Mouse (Mus musculus): ENCODE measurements around the gene Sox30. TPM values are rescaled to one million over a fixed set of nuclear protein-coding genes. Genes with fewer than 3 reads are reported as not detected.

Gene Sox30
- polyA plus RNA-seq, 1 experiment from 2014 or later, result 0.23 TPM

DNA sequence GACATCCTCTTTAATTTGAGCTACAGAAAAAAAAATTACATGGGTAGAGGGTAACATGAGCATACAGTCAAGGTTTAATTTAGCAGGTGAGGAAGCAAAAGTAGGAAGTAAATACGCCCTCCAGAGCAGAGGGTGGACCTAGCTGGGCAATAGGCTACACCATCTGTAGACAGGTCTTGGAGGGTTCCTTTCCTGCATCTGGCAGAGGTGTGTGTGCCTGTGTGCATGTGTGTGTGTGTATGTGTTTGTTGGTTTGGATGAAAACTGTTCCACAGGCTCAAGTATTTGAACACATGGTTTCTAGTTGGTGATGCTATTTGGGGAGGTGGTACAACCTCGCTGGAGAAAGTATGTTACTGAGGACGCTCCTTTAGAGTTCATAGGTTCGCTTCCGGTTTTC is 6.5 kb upstream of the Sox30 start:
- no peak for DNase-seq (ENCODE audit: low spot score)

DNA sequence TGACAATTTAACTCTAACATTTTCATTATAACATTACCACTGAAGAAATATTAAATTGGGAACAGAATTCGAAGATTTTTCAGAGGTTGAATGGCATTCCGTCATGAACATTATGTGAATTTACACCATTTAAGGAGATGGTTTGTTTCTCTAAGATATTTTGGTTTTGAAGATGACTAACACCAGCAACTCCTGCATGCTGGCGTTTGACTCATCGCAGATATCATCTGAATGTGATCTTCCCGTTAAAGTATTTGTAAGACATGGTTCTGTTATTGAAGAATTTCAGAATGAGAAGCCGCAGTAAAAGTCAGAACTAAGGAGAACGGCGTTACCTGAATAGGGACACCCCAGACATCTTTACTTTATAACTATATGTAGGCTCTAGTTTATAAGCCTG is 5.6 kb upstream of the Sox30 start:
- Histone ChIP-seq H3K4me2 (ENCODE audit: low read depth, severe bottlenecking) (no peak overlapping the region), H3K36me3 (ENCODE audit: control insufficient read depth, insufficient read depth, low read length) (no peaks in the 10 kb centered on the region), H3K4me3 (ENCODE audit: low read depth, low read length) (no peak overlapping the region), H3K27ac (replicated peaks; ENCODE audit: low read depth, low read length) (no peak overlapping the region), H3K4me1 (ENCODE audit: control insufficient read depth, insufficient read depth, low read length) (no peaks in the 10 kb centered on the region), H3K9me3 (ENCODE audit: control insufficient read depth, low read length) (no peaks in the 10 kb centered on the region), H3K9ac (ENCODE audit: low read length) (no peak overlapping the region), H3K27me3 (ENCODE audit: control insufficient read depth, insufficient read depth, low read length) (no peaks in the 10 kb centered on the region)
- DNase-seq (ENCODE audit: low spot score) (no peak), ATAC-seq (ENCODE audit: insufficient number of reproducible peaks, low FRiP score, low TSS enrichment, low read depth) (no peak)
- 90% methylated on average over 8 of the region's 8 CpGs for WGBS

More for the DNA sequence above, 6.5 kb upstream of the Sox30 start:
- no peak overlapping the region for H3K9ac ChIP-seq (ENCODE audit: low read length)
- H3K4me3 ChIP-seq (ENCODE audit: low read depth, low read length), result no peak overlapping the region
- 88% methylated on average over 5 of the region's 5 CpGs for WGBS
- H3K4me2 ChIP-seq (ENCODE audit: low read depth, severe bottlenecking), result no peak overlapping the region; the same call in 1 of the 2 replicates
- H3K4me1 ChIP-seq (ENCODE audit: control insufficient read depth, insufficient read depth, low read length), result no peaks in the 10 kb centered on the region
- H3K9me3 ChIP-seq (ENCODE audit: control insufficient read depth, low read length), result no peaks in the 10 kb centered on the region
- no peak for ATAC-seq (ENCODE audit: insufficient number of reproducible peaks, low FRiP score, low TSS enrichment, low read depth)
- no peak overlapping the region for H3K27ac ChIP-seq (replicated peaks; ENCODE audit: low read depth, low read length)
- no peaks in the 10 kb centered on the region for H3K27me3 ChIP-seq (ENCODE audit: control insufficient read depth, insufficient read depth, low read length)
- no peaks in the 10 kb centered on the region for H3K36me3 ChIP-seq (ENCODE audit: control insufficient read depth, insufficient read depth, low read length)

DNA sequence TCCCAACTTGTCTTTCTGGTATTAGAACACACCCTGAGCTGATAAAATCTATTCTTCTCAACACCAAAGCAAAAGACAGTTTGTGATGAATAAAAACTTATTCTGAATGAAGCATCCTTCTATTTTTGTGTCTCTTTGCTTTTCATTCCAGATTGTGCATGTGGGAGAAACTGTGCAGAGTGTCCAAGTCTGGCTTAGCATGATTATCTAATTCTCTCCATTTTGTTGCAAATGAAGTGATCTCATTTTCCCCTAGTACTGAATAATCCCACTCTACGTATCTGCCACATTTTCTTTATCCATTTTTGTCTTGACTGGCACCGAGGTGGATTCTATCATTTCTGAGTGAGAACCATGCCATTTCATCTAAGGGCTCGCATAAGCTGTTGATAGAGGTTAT is 4.0 kb upstream of the Sox30 start:
- no peaks in the 10 kb centered on the region for H3K4me1 ChIP-seq (ENCODE audit: control insufficient read depth, insufficient read depth, low read length)
- 0 out of 2 replicates have a peak, but pooled peaks cover 3% of the 10 kb centered on the region for H3K9me3 ChIP-seq (ENCODE audit: control insufficient read depth, low read length)
- H3K4me2 ChIP-seq (ENCODE audit: low read depth, severe bottlenecking), result no peak overlapping the region
- H3K4me3 ChIP-seq (ENCODE audit: low read depth, low read length), result no peak overlapping the region
- 0 out of 2 replicates have a peak, but pooled peaks cover 2% of the 10 kb centered on the region for H3K27me3 ChIP-seq (ENCODE audit: control insufficient read depth, insufficient read depth, low read length)
- 82% methylated on average over 3 of the region's 3 CpGs for WGBS
- no peaks in the 10 kb centered on the region for H3K36me3 ChIP-seq (ENCODE audit: control insufficient read depth, insufficient read depth, low read length)
- no peak overlapping the region for H3K9ac ChIP-seq (ENCODE audit: low read length)
- DNase-seq (ENCODE audit: low spot score) (no peak), ATAC-seq (ENCODE audit: insufficient number of reproducible peaks, low FRiP score, low TSS enrichment, low read depth) (no peak)
- no peak overlapping the region for H3K27ac ChIP-seq (replicated peaks; ENCODE audit: low read depth, low read length)

DNA sequence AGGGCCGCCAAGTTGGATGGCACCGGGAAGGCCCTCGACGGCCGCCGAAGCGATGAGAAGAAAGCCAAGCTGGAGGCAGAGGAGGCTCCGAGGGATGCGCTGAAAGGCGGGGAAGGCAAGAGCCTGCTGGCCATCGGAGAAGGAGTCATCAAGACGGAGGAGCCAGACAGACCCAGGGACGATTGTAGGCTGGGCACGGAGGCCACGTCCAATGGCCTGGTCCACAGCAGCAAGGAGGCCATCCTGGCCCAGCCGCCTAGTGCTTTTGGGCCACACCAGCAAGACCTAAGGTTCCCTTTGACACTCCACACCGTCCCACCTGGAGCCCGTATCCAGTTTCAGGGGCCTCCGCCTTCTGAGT is 763 bp downstream of the Sox30 start:
- peak; percentile 54 for ATAC-seq (ENCODE audit: insufficient number of reproducible peaks, low FRiP score, low TSS enrichment, low read depth)
- no peak for DNase-seq (ENCODE audit: low spot score)
- peak overlapping the region; percentile 46 for H3K4me3 ChIP-seq (ENCODE audit: low read depth, low read length)
- H3K9ac ChIP-seq (ENCODE audit: low read length), result peak overlapping the region; percentile 82
- 0 out of 2 replicates have a peak, but pooled peaks cover 2% of the 10 kb centered on the region for H3K27me3 ChIP-seq (ENCODE audit: control insufficient read depth, insufficient read depth, low read length)
- no peaks in the 10 kb centered on the region for H3K36me3 ChIP-seq (ENCODE audit: control insufficient read depth, insufficient read depth, low read length)
- peak overlapping the region; percentile 82 for H3K4me2 ChIP-seq (ENCODE audit: low read depth, severe bottlenecking)
- 0 out of 2 replicates have a peak, but pooled peaks cover 3% of the 10 kb centered on the region for H3K9me3 ChIP-seq (ENCODE audit: control insufficient read depth, low read length)
- H3K4me1 ChIP-seq (ENCODE audit: control insufficient read depth, insufficient read depth, low read length), result no peaks in the 10 kb centered on the region
- 51% methylated on average over 19 of the region's 19 CpGs for WGBS
- H3K27ac ChIP-seq (replicated peaks; ENCODE audit: low read depth, low read length), result no peak overlapping the region

DNA sequence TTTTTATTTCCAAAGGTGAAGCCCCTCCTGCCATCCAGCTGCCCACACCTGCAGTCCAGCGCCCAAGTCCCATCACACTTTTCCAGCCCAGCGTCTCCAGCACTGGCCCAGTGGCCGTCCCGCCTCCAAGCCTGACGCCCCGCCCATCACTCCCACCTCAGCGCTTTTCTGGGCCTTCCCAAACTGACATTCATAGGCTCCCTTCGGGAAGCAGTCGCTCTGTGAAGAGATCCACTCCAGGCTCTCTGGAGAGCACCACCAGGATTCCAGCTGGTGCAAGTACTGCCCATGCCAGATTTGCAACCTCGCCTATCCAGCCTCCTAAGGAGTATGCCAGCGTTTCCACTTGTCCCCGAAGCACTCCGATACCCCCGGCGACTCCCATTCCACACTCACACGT is 11.5 kb downstream of the Sox30 start:
- H3K36me3 ChIP-seq (ENCODE audit: control insufficient read depth, insufficient read depth, low read length), result no peaks in the 10 kb centered on the region
- no peaks in the 10 kb centered on the region; the same call in 1 of the 2 replicates for H3K27me3 ChIP-seq (ENCODE audit: control insufficient read depth, insufficient read depth, low read length)
- H3K4me3 ChIP-seq (ENCODE audit: low read depth, low read length), result peak overlapping the region; percentile 25
- H3K4me1 ChIP-seq (ENCODE audit: control insufficient read depth, insufficient read depth, low read length), result no peaks in the 10 kb centered on the region
- H3K27ac ChIP-seq (replicated peaks; ENCODE audit: low read depth, low read length), result no peak overlapping the region
- DNase-seq (ENCODE audit: low spot score), result peak; percentile 66
- no peaks in the 10 kb centered on the region for H3K9me3 ChIP-seq (ENCODE audit: control insufficient read depth, low read length)
- peak overlapping the region; percentile 8; the same call in 1 of the 2 replicates for H3K9ac ChIP-seq (ENCODE audit: low read length)
- WGBS, result 7% methylated on average over 16 of the region's 16 CpGs
- no peak for ATAC-seq (ENCODE audit: insufficient number of reproducible peaks, low FRiP score, low TSS enrichment, low read depth)
- H3K4me2 ChIP-seq (ENCODE audit: low read depth, severe bottlenecking), result peak overlapping the region; percentile 50

DNA sequence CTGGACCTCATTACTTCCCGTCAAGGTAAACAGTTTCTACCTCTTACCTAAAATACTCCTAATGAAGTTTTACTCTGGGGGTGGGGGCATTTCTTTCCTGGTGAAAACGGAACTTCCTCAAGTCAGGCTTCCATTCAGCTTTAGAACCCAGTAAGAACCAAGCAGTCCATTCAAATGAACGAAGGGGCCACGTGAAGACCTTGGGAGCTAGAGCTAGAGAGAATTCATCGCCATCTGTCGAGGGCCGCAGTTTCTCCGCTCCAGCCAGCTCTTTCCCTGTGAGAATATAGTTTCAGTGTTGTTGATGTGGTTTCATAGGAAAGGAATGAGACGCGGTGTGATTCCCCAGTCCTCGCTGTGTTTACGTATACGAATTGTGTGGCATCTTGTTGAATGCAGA is 12.0 kb downstream of the Sox30 start:
- no peak for DNase-seq (ENCODE audit: low spot score)
- H3K36me3 ChIP-seq (ENCODE audit: control insufficient read depth, insufficient read depth, low read length), result no peaks in the 10 kb centered on the region
- H3K9me3 ChIP-seq (ENCODE audit: control insufficient read depth, low read length), result no peaks in the 10 kb centered on the region
- ATAC-seq (ENCODE audit: insufficient number of reproducible peaks, low FRiP score, low TSS enrichment, low read depth), result no peak
- no peaks in the 10 kb centered on the region; the same call in 1 of the 2 replicates for H3K27me3 ChIP-seq (ENCODE audit: control insufficient read depth, insufficient read depth, low read length)
- no peak overlapping the region for H3K27ac ChIP-seq (replicated peaks; ENCODE audit: low read depth, low read length)
- no peak overlapping the region for H3K9ac ChIP-seq (ENCODE audit: low read length)
- H3K4me2 ChIP-seq (ENCODE audit: low read depth, severe bottlenecking), result peak overlapping the region; percentile 50
- H3K4me3 ChIP-seq (ENCODE audit: low read depth, low read length), result peak overlapping the region; percentile 25; the same call in 1 of the 2 replicates
- H3K4me1 ChIP-seq (ENCODE audit: control insufficient read depth, insufficient read depth, low read length), result no peaks in the 10 kb centered on the region
- 49% methylated on average over 13 of the region's 13 CpGs for WGBS

DNA sequence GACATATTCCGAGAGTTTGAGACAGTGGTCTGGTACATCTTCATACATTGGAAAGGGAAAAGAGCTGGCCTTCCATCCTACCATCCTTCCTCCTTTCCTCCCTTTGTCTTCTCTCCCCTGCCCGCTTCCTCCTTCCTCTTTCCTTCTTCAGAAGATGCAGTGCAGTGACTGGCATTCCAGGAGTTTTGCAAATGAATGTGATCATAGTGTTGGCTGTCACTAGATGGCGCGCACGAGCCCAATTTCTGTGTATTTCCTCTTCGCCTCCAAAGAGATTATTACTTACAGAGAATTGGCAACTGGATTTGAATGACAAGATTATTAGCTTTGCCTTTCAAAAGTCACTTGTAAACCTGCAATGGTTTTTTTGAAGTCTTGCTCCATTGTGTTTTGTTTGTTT is 36.0 kb downstream of the Sox30 start:
- Histone ChIP-seq H3K4me1 (ENCODE audit: control insufficient read depth, insufficient read depth, low read length) (no peaks in the 10 kb centered on the region), H3K4me2 (ENCODE audit: low read depth, severe bottlenecking) (no peak overlapping the region), H3K27ac (replicated peaks; ENCODE audit: low read depth, low read length) (no peak overlapping the region), H3K36me3 (ENCODE audit: control insufficient read depth, insufficient read depth, low read length) (no peaks in the 10 kb centered on the region), H3K9ac (ENCODE audit: low read length) (no peak overlapping the region), H3K4me3 (ENCODE audit: low read depth, low read length) (no peak overlapping the region), H3K9me3 (ENCODE audit: control insufficient read depth, low read length) (no peaks in the 10 kb centered on the region), H3K27me3 (ENCODE audit: control insufficient read depth, insufficient read depth, low read length) (no peaks in the 10 kb centered on the region)
- WGBS, result 28% methylated on average over 6 of the region's 6 CpGs
- DNase-seq (ENCODE audit: low spot score) (peak; percentile 88), ATAC-seq (ENCODE audit: insufficient number of reproducible peaks, low FRiP score, low TSS enrichment, low read depth) (no peak)

DNA sequence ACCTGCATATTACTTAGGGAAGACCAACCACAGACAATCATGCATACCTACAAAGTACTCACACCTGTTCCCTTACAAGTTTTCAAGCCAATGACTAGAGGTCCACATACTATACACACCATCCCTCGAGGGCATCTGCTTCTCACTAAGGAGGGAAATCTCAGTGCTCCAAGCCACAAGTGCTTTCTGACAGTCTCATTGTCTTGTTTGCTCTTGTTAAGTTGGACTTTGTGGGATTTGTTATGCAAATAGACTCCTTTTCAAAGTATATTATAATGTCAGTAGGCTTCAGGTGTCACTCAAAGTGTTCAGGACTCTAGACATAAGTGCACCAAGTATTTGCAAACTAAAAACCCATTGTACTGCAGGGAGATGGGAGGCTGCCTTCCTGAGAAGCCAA is 40.1 kb downstream of the Sox30 start:
- no peak for DNase-seq (ENCODE audit: low spot score)
- H3K9me3 ChIP-seq (ENCODE audit: control insufficient read depth, low read length), result no peaks in the 10 kb centered on the region
- 79% methylated on average over 1 of the region's 1 CpGs for WGBS
- H3K4me2 ChIP-seq (ENCODE audit: low read depth, severe bottlenecking), result no peak overlapping the region
- no peaks in the 10 kb centered on the region for H3K27me3 ChIP-seq (ENCODE audit: control insufficient read depth, insufficient read depth, low read length)
- no peaks in the 10 kb centered on the region for H3K4me1 ChIP-seq (ENCODE audit: control insufficient read depth, insufficient read depth, low read length)
- no peaks in the 10 kb centered on the region for H3K36me3 ChIP-seq (ENCODE audit: control insufficient read depth, insufficient read depth, low read length)
- H3K27ac ChIP-seq (replicated peaks; ENCODE audit: low read depth, low read length), result no peak overlapping the region
- ATAC-seq (ENCODE audit: insufficient number of reproducible peaks, low FRiP score, low TSS enrichment, low read depth), result no peak
- H3K4me3 ChIP-seq (ENCODE audit: low read depth, low read length), result no peak overlapping the region
- H3K9ac ChIP-seq (ENCODE audit: low read length), result no peak overlapping the region

DNA sequence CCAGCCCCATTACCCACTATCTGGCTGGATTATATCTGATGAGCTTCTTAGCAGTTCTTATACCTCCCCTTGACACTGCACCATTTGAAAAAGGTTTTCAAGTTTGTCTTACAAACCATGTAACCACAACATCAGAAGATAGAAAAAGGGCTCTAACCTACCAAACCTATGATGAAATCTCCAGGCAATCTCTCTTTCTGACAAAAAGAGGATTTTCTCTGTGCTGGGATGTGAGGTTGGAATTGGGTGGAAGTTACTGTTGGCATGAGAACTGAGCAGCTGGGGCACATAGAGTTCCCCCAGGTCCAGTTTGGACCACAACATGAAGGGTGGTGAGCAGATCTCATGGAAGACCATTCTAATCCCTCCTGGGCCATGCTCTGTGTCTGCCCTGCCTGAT is 41.7 kb downstream of the Sox30 start:
- Histone ChIP-seq H3K4me3 (ENCODE audit: low read depth, low read length) (no peak overlapping the region), H3K27ac (replicated peaks; ENCODE audit: low read depth, low read length) (no peak overlapping the region), H3K9ac (ENCODE audit: low read length) (no peak overlapping the region), H3K4me1 (ENCODE audit: control insufficient read depth, insufficient read depth, low read length) (no peaks in the 10 kb centered on the region), H3K4me2 (ENCODE audit: low read depth, severe bottlenecking) (no peak overlapping the region), H3K27me3 (ENCODE audit: control insufficient read depth, insufficient read depth, low read length) (no peaks in the 10 kb centered on the region), H3K9me3 (ENCODE audit: control insufficient read depth, low read length) (no peaks in the 10 kb centered on the region), H3K36me3 (ENCODE audit: control insufficient read depth, insufficient read depth, low read length) (no peaks in the 10 kb centered on the region)
- ATAC-seq (ENCODE audit: insufficient number of reproducible peaks, low FRiP score, low TSS enrichment, low read depth), result no peak
- DNase-seq (ENCODE audit: low spot score), result no peak

Data from limb, embryonic 11.5 days (tissue).